Mouse (Mus musculus): ENCODE data around the gene Mmp25.

Mmp25 gene

DNA sequence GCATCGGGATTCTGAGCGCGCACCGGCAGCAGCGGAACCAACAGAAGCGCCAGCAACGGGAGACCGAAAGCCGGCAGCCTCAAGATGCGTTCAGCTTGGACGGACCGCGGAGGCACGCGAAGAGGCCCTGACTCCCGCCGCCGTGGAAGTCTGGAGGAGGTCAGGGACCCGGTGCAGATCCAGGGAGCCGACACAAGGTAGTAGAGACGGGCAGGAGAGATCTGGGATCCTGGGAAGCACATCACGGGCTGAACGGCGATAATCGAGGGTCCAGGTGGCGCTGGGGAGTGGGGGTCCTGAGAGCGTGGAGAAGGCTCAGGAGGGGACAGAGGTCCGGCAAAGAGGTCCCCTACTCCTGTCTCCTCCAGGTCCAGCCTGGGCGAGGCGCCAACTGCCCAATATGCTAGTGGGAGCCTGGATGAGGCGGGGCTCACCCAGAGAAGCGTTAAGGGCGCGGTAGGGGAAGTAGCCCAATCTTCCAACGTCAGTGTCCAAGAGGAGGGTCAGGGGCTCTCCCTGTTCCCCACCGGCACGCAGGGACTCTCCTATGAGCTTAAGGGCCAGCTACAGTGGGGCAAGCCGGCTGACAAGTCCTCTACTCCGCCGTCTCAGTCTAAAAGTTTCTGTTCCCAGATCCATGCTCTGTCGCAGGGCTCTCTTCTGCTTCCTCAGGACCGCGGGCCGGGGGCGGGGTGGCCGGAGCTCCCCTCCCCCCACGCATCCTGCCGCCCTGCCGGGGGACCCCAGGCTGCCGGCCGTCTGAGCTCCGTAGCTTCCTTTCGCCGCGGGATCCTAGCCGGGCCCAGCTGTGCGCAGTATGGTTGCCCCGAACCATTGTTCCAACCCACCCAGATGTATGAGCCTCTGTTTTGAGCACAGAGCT lies at the start of gene Mmp25:
Mmp25 (minus strand) TSS at position 665 of the 883 bp plus-strand sequence.
- no peak for DNase-seq (ENCODE audit: low read depth)

DNA sequence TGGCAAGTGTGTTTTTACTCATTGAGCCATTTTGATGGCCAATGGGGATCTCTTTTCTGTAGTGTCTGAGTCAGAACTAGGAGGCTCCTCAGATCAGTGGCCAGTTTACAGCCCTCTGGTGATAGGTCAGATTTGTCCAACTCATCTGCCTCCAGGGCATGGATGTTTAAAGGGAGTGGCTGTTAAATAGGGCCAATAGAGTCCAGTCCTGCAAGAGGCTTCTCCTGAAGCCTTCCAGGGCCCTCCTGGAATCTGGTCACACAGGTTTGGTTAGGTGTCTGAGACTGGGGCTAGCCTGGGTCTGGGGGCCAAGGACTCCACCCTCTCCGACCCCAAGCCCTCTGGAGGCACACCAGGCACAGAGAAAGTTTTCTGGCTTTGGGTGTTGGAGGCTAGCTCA lies 49.4 kb upstream of the Mmp25 start:
- peak; percentile 66 for DNase-seq (ENCODE audit: low read depth)

DNA sequence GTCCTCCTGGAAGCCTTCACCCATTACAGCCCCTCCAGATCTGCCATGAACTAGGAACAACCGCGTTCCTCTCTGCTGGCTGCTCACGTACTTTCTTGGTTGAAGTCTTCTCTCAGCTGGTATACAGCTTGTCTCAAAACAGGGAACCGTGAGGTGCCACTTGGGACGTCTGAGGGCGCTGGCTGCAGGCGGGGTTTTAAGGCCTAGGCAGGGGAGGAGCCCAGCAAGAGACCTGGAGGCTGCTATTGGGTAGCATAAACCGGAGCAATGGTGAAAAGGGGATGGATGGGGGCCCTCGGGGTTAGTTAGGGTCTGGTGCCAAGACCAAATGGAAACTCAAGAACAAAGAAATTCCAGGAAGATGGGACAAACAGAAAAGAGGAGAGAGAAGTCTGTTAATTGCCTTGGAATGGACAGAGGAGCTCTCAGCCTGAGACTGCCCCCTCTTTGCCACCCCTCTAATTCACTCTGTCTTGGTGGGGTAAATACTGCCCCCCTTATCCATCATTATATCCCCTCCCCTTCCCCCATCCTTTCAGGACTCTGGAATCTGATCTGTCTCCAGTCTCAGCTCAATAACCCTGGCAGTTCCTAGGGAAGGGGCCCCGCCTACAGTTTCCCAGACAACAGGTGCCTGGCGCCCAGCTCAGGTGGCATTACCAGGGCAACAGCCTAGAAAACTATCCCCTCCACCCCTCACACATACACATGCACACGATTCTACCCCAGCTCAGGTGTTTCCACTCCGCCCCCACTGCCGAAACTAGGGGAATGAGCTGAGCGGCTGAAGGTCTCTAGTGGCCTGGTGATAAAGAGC lies 39.0 kb upstream of the Mmp25 start, which contains the start of gene Cldn9:
Cldn9 (minus strand) TSS at position 171 of the 817 bp plus-strand sequence.
- no peak for DNase-seq (ENCODE audit: low read depth)

DNA sequence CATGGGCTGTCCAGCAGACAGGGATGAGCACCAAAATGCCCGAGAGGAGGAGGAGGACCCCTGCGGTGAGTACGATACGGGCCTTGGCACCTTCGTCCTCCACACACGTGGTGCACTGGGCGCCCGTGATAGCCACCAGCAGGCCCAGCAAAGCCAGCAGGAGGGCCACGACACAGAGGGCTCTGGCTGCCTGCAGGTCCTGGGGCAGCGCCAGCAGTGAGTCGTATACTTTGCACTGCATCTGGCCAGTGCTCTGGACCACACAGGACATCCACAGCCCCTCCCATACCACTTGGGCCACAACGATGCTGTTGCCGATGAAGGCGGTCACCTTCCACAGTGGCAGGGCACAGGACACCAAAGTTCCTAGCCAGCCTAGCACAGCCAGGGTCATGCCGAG lies 38.1 kb upstream of the Mmp25 start:
- peak; percentile 82 for DNase-seq (ENCODE audit: low read depth)

DNA sequence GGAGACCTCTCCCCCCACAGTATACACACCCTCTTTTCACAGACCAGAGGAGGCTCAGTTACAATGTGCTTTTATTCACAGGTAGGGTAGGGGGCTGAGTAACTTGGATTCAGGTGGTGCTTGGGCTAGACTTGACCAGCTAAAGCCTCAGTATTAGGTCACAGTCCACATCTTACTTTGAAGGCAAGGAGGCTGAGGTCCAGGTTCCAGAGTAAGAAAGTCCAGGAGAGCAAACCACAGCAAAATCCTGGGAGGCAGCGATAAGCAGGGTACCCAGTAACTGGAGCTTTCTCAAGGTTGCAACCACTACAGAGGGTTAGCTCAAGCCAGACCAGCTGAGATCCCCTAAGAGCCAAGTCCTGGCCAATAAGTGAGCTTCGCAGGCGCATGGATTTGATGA lies 37.5 kb upstream of the Mmp25 start:
- DNase-seq (ENCODE audit: low read depth), result no peak

DNA sequence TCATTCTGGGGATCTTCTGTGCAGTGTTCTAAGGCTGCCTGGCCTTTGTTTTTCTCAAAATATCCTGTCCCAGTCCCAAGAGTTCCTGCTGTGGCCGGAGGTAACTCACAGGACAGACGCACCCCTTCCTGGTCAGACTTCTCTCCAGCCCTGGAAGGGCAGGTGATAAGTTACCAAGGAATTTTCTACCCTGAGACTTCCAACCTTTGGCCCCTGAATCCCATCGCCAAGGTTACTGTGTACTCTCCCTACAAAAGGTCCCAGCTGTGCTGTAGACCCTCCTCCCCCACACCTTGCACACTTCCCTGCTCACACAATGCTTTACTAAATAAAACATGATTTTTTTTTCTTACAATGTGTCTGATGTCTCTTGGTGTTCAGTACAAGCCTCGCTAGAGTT lies 37.0 kb upstream of the Mmp25 start:
- DNase-seq (ENCODE audit: low read depth), result no peak

DNA sequence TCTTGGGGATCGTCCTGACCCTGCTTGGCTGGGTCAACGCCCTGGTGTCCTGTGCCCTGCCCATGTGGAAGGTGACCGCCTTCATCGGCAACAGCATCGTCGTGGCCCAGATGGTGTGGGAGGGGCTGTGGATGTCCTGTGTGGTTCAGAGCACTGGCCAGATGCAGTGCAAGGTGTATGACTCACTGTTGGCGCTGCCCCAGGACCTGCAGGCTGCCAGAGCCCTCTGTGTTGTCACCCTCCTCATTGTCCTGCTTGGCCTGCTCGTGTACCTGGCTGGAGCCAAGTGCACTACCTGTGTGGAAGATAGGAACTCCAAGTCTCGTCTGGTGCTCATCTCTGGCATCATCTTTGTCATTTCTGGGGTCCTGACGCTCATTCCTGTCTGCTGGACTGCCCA lies 36.0 kb upstream of the Mmp25 start:
- peak; percentile 69 for DNase-seq (ENCODE audit: low read depth)

DNA sequence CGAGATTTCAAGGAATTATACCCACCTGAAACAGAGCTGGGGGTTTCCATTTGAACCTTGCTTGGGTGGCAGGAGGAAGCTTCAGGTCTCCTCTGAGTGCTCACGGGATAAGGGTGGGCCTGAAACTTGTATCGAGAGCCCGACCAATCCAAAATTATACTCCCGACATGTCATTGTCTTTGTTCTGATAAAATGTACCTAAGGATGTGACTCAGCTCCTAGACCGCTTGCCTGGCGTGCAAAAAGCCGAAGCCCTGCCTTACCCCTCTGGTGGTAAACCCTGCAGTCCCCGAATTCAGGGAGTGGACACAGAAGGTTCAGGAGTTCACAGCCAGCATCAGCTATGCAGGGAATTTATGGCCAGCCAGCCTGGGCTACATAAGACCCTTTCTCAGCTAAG lies 35.3 kb upstream of the Mmp25 start:
- no peak for DNase-seq (ENCODE audit: low read depth)

DNA sequence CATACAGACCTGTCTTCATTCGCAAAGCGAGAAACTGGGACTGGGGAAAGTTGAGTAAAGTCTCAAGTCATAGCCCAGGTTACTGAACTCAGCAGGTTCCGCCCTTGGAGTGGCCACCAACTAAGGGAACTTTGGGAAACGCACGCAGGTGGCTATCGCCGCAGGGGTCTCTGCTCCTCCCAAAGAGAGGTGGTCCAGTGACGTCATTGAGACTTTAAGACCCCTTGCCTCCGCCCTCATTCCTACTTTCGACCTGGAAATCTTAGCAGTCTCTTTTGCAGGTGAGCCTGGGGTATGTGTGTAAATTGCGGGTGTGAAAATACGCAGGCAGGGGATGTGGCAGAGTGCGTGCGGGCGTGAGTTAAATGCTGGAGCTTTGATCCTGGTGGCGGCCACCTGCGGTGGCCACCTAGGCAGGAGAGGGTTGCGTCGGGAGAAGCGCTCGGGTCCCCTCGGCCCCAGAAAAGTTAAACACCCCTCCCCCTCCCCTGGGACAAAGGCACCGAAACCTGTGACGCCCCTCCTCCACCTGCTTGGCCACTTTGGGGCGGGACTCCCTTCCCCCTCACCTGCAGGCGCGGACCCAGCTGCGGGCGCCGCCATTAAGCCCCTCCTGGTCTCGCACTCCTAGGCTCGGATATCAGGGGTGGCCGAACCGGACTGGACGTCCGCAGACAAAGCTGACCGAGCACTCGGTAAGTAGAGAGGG lies 34.2 kb upstream of the Mmp25 start, which contains the start of gene Cldn6:
Cldn6 (plus strand) TSS at position 123 of the 709 bp plus-strand sequence.
- DNase-seq (ENCODE audit: low read depth), result no peak

DNA sequence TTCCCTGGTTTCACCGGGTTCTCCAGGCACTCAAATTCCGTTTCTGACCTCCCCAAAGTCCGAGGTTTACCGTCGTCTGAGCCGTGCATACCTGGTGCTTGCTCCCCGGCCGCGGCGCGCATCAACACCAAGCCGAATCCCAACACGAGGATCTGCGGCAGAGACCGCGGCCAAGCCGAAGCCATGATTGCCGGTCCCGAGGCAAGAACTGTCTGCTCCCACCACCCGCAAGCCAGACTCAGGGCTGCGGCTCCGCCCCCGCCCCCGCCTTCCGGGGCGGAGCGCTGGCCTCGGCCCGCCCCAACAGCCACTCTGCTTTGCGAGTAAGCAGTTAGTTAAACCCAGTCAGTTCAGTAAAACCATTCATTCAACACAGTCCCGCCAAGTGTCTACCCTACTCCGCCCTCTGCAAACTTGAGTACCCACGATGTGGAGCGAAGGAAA lies 32.2 kb upstream of the Mmp25 start, which contains the start of gene Tnfrsf12a:
Tnfrsf12a (minus strand) TSS at position 233 of the 444 bp plus-strand sequence.
- peak; percentile 95 for DNase-seq (ENCODE audit: low read depth)

DNA sequence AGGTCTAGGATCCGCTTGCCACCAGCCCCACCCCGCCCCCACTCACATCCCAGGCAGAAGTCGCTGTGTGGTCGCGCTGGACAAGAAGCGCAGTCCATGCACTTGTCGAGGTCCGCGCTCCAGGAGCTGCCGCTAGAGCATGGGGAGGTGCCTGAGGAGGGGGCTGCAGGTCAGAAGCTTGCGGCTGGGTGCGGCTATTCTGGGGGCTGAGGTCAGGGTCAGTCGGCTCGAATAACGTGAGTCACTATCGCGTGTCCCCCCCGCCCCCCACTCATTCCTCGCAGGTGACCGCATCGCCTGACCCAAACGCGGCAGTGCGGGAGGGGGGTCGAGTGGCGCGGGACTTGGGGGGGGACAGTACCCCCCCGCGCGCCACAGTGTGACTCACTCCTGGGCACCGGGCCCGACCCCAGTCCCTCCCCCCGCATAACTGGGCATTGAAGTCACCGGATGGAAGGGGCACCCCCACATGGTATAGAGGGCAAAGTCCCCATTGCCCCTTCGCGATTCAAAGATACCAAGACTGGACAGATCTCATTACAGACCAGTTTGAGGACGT lies 31.5 kb upstream of the Mmp25 start:
- DNase-seq (ENCODE audit: low read depth), result peak; percentile 89

DNA sequence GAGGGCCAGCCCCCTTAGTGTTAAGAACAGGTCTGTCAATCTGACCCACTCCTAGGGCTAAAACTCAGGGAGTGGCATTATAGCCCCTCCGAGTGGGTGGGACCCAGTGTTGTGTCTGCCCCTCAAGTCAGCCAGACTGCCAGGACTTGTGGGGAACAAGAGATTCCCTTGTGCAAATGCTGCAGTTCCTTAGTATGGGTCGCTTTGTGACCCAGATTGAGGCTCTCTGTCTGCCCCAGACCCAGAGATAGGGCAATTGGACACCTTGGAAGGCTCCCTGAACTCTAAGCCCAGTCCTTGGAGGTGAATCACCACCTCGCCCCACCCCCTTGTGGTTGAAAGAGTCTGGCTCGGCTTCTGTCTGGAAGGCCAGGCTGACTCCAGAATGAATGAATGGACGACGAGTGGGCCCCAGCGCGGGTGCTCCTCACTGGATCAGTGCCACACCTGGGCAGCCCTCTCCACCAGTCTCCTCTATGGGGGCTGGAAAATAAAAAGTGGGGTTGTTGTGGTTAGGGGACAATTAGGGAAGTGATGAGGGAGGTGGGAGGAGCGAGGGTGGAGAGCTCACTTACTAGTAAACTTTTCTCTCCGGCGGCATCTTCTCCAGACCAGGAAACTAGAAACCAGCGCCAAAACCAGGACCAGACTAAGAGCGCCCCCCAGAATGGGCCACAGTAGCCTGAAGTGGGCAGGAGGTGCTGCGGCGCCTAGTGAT lies 30.6 kb upstream of the Mmp25 start:
- peak; percentile 94 for DNase-seq (ENCODE audit: low read depth)

DNA sequence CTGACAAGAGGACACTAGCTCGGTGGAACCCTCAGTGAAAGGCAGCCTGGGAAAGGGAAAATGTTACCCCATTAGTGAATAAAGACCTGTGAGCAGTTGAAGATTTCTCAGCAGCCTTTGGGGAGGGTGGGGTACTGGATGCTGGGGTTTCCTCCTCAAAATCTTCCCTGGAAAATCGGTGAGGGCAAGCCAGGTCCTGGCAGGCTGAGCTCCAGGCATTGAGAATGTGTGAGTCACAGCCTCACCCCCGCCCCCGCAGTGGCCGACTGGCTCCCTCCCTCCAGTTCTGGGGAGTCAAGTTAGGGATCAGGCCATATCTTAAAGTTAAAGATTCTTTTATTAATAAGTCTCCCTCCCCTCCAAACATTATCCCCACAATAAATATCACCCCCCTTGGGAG lies 30.1 kb upstream of the Mmp25 start:
- DNase-seq (ENCODE audit: low read depth), result peak; percentile 92

DNA sequence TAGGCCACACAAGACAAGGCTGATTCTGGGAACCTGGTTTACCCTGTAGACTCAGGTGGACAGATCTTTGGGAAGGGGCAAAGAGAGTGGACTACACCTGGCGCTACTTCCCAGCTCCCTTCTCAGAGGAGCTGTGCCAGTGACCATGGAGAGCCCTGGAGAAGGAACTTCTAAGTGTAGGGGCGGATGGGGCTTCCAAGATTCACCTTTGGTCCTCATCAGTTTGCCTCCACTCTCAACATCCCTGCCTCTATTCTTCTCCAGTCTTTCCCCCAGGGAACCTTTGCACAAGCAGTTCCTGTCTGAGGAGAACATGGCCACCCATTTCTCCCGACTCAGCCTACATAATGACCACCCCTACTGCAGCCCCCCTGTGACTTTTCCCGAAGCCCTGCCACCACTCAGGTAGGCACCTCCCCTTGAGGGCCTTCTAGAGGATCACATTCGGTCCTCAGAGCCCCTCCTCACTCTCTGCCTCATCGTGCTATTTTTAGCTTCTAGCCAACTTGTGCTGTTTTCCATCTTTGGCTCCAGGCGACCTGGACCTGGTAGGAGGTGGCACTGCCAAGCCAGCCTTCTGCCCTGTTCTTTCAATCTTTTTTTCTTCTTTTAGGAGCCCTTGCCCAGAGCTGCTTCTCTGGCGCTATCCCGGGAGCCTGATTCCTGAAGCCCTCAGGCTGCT lies 29.3 kb upstream of the Mmp25 start:
- peak; percentile 66 for DNase-seq (ENCODE audit: low read depth)

DNA sequence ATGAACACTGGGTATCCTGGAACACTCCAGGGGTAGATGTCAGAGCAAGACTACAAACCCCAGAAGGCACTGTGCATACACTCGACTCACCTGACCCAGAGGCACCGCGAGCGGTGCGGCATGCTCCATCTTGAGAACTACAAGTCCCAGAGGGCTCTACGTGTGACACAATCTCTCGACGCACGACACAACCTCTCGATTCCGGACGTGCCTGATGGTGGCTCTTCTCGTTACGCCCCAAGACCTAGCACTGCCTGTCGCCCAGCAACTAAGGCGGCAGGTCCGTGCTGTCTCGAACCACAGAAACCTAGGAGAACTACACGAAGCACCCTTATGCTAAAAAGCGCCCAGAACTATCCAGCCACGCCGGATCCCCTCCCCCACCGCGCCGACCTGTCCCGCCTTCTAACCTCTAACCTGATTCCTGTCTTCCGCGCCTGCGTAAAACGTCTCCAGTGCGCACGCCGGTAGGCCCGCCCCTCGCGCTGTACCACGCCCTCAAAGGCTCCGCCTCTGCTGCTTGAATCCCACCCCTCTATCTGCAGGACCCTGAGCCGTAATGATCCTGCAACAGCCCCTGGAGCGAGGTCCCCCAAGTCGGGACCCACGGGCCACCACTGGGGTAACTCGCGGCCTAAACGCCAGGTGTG lies 28.5 kb upstream of the Mmp25 start, which contains the start of the genes Hcfc1r1 and Thoc6:
Hcfc1r1 (plus strand) TSS at position 173 of the 650 bp plus-strand sequence.
Thoc6 (minus strand) TSS at position 459 of the 650 bp plus-strand sequence.
- DNase-seq (ENCODE audit: low read depth), result peak; percentile 95

DNA sequence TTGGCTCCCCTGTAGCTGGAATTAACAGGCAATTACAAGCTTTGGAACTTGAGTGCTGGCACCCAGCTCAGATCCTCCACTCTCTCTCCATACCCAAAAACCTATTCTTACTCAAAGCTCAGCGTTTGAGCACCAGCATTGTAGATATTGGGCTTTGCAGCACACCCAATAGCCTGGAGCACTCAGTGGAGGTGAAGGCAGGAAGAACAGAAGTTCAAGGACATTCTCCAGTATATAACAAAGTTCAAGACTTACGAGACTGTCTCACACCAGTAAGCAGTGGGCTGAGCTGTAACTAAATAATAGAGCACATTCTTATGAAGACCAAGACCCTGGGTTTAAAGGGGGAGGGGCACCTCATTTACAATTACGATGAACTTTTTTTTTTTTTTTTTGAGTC lies 27.7 kb upstream of the Mmp25 start:
- DNase-seq (ENCODE audit: low read depth), result no peak

DNA sequence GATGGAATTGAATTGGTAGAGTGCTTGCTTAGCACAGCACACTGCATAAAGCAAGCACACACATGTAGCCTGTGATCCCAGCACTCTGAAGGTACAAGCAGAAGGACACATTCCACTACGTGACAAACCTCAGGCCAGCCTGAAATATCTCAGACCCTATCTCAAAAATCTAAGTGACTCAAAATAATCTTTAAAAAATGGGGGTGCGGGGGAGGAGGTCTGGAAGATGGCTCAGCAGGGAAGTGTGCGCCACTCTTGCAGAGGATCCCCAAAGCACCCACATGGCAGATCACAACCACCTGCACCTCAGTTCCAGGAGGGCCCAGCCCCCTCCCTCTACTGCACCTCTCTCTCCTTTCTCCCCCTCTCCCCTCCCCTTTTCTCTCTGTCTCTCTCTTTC lies 26.4 kb upstream of the Mmp25 start:
- no peak for DNase-seq (ENCODE audit: low read depth)

DNA sequence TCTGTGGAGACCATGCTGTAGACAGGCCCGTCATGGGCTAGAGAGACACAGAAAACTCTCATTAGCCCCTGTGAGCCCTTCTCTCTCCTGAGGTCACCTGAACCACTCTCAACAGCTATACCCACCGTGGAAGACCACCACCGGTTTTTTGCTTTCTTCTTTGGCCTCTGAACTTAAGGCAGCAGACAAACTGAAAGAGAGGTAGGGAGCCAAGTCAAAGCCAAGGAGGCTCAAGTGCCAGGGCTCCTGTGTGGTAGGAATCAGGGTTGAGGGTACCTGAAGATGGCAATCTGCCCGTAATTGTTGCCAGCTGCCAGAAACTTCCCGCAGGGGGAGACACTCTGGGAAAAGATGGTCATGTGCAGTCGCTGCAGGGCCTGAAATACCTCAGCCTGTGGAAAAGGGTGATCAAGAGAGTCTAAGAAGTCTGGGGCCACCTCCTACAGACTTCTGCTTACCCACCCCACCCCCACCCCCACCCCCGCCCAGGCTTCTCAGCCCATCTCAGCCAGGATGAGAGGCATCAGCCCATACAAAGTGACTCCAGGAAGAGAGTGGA lies 25.5 kb upstream of the Mmp25 start:
- no peak for DNase-seq (ENCODE audit: low read depth)

DNA sequence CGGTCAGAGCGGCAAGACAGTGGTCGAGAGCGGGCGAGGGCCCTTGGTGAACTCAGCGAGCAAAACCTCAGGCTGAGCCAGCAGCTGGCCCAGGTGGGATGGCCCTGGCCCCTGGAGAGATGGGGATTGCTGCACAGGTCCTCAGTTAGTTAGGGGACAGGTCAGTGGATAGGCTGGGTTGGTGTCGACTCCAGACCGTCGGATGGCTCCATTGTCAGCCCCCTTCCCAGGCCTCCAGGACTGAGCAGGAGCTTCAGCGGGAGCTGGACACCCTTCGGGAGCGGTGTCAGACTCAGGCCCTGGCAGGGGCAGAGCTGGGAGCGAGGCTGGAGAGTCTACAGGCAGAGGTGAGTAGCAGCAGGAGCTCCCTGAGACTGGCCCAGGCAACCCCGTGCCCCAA lies 20.4 kb upstream of the Mmp25 start:
- no peak for DNase-seq (ENCODE audit: low read depth)
